Mouse (Mus musculus): ENCODE measurements at regions not wholly inside any gene's neighbourhood (a gene's known extent, or its start where the extent isn't known, plus 50 kb on each side); places are given as distances from the start of the nearest gene placed in this dataset.

DNA sequence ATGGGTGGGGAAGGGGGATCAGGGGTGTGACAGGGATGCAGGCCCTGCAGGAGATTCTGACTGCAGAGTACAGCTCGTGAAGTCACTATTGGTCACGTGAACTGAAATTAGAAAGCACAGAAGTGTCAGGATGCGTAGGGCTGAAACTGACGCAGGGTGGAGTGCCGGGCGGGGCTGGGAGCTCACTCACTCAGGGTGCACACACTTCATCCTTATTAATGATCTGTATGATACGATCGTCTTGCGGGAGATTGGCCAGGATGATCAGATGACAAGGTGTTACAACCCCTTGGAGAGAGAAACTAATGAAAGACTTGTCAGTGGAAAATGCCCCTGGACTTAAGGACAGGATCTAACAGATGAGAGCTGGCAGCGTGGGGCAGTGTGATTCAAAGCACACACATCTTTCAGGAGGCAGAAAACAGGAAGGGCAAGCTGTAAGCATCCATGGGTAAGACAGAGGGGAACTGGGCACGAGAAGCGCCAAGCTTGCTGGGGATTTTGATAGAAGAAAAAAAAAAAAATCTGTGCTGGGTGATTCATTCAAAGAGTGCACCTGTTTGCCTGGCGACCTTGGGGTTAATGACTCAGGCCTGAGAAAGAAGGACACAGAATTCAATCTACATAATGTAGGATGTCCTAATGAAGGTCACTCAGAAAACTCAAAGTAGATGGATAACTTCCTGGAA lies 282.5 kb downstream of the Tbc1d1 start:
- DNase-seq (ENCODE audit: low spot score) (no peak), ATAC-seq (ENCODE audit: low read depth) (no peak)
- no peaks in the 10 kb centered on the region for H3K36me3 ChIP-seq (ENCODE audit: control insufficient read depth, insufficient read depth, low read length)
- H3K9ac ChIP-seq (ENCODE audit: low read depth, low read length): no peak overlapping the region
- no peaks in the 10 kb centered on the region for H3K27me3 ChIP-seq (replicated peaks; ENCODE audit: control insufficient read depth, insufficient read depth, low read length)
- H3K4me2 ChIP-seq (ENCODE audit: low read depth, low read length): no peak overlapping the region
- 71% methylated on average over 13 of the region's 13 CpGs for WGBS
- H3K4me1 ChIP-seq (ENCODE audit: control insufficient read depth, insufficient read depth, low read length): no peaks in the 10 kb centered on the region
- no peaks in the 10 kb centered on the region for H3K9me3 ChIP-seq (ENCODE audit: control insufficient read depth, low read length)
- H3K4me3 ChIP-seq (ENCODE audit: low read depth, low read length): no peak overlapping the region
- no peak overlapping the region for H3K27ac ChIP-seq (replicated peaks; ENCODE audit: low read depth, low read length)

DNA sequence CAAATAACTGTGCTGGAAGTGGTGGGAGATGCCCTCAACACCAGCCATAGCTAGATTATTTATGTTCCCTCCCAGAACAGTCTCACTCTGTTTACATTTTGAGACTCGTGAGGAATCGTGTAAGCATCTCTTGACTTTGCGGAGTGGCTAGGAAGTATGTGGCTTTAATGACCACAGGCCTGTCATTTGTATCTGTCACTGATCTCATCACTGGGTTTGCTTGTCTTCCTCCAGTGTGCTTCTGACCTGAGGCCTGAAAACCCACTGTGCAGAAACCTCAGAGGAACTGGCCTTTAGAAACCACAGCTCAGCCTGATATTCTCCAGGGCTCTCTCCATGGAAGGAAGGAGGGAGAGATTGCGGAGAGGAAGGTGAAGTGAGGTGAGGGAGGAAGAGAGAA lies 291.7 kb downstream of the Tbc1d1 start:
- 0 out of 2 replicates have a peak, but pooled peaks cover 5% of the 10 kb centered on the region for H3K9me3 ChIP-seq (ENCODE audit: control insufficient read depth, low read length)
- no peak overlapping the region for H3K9ac ChIP-seq (ENCODE audit: low read depth, low read length)
- H3K4me2 ChIP-seq (ENCODE audit: low read depth, low read length): no peak overlapping the region
- no peaks in the 10 kb centered on the region for H3K27me3 ChIP-seq (replicated peaks; ENCODE audit: control insufficient read depth, insufficient read depth, low read length)
- H3K36me3 ChIP-seq (ENCODE audit: control insufficient read depth, insufficient read depth, low read length): no peaks in the 10 kb centered on the region
- ATAC-seq (ENCODE audit: low read depth) (no peak), DNase-seq (ENCODE audit: low spot score) (no peak)
- H3K4me3 ChIP-seq (ENCODE audit: low read depth, low read length): no peak overlapping the region
- no peak overlapping the region for H3K27ac ChIP-seq (replicated peaks; ENCODE audit: low read depth, low read length)
- no peaks in the 10 kb centered on the region for H3K4me1 ChIP-seq (ENCODE audit: control insufficient read depth, insufficient read depth, low read length)
- 62% methylated on average over 4 of the region's 4 CpGs for WGBS

DNA sequence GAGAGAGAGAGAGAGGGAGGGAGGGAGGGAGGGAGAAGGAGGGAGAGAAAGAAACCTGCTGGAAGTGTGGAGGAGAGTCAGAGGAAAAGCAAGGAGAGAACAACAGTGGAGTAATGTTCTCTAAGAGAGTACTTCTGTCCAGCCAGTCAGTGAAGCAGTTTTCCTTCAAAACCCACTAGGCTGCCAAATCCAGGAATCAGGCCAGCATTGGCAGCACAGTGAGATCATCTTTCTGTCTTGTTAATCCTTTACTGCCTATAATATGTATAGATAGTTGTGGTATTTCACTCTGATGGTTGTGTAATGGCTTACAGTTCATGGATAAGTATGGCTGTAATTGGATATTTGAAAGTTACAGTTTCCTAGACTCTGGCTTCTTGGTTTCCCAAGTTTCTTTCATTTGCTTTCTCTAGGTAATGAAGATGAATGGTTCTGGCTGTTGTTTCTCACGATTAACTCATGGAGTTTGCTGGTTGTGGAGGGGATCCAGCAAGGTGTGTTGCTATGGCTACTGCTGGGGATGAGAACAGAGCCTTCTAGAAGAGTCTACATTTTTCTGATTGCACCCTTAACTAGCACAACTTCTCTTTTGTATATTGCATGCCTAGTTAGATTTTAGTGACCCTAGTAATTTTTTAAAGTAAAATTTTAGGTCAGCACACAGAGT lies 296.7 kb downstream of the Tbc1d1 start:
- ATAC-seq (ENCODE audit: low read depth): peak; percentile 37
- 30% methylated on average over 1 of the region's 1 CpGs for WGBS
- Histone ChIP-seq H3K9ac (ENCODE audit: low read depth, low read length) (no peak overlapping the region), H3K27me3 (replicated peaks; ENCODE audit: control insufficient read depth, insufficient read depth, low read length) (no peaks in the 10 kb centered on the region), H3K4me3 (ENCODE audit: low read depth, low read length) (no peak overlapping the region), H3K27ac (replicated peaks; ENCODE audit: low read depth, low read length) (no peak overlapping the region), H3K36me3 (ENCODE audit: control insufficient read depth, insufficient read depth, low read length) (no peaks in the 10 kb centered on the region), H3K4me1 (ENCODE audit: control insufficient read depth, insufficient read depth, low read length) (0 out of 2 replicates have a peak, but pooled peaks cover 3% of the 10 kb centered on the region), H3K4me2 (ENCODE audit: low read depth, low read length) (no peak overlapping the region), H3K9me3 (ENCODE audit: control insufficient read depth, low read length) (no peaks in the 10 kb centered on the region)
- DNase-seq (ENCODE audit: low spot score): peak; percentile 64

DNA sequence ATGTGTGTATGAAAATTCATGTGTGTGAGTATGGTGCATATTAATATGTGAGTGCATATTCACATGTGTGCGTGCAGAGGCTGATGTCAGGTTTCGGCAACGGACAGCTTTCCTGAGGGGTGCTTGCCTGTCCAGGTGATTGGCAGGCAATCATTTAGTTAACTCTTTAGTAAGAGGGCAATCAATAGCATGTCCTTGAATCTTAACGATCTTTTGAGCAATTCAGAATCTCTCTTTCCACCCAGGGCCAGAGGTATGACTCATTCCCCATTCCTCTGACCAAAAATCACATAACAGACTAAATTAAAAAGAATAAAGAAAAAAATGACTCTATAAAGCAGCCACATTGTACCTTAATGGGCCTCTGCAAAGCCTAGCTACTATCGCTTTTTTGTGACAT lies 303.7 kb downstream of the Tbc1d1 start:
- H3K9me3 ChIP-seq (ENCODE audit: control insufficient read depth, low read length): no peaks in the 10 kb centered on the region
- WGBS: 75% methylated on average over 5 of the region's 5 CpGs
- H3K4me1 ChIP-seq (ENCODE audit: control insufficient read depth, insufficient read depth, low read length): no peaks in the 10 kb centered on the region
- no peak overlapping the region for H3K9ac ChIP-seq (ENCODE audit: low read depth, low read length)
- DNase-seq (ENCODE audit: low spot score) (no peak), ATAC-seq (ENCODE audit: low read depth) (no peak)
- no peak overlapping the region for H3K4me2 ChIP-seq (ENCODE audit: low read depth, low read length)
- no peaks in the 10 kb centered on the region for H3K36me3 ChIP-seq (ENCODE audit: control insufficient read depth, insufficient read depth, low read length)
- H3K27me3 ChIP-seq (replicated peaks; ENCODE audit: control insufficient read depth, insufficient read depth, low read length): no peaks in the 10 kb centered on the region
- H3K4me3 ChIP-seq (ENCODE audit: low read depth, low read length): no peak overlapping the region
- H3K27ac ChIP-seq (replicated peaks; ENCODE audit: low read depth, low read length): no peak overlapping the region

DNA sequence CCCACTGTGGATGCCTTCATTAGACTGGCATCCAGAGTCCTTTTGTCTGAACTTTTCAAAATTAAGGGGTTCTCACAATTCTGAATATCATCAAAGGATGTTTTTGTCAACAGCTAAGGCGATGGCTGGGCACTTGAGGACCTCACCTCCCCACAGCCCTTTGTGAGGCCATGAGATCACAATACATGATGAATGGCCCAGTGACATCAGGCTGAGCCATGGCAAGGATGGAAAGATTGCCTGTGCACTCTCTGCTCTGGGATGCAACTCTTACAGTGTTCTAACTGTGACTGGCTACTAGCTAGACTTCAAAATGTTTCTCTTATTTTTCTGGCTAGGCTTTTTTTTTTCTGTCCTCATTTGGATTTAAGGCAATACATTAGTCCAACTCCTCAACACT lies 304.8 kb downstream of the Tbc1d1 start:
- ATAC-seq (ENCODE audit: low read depth): no peak
- Histone ChIP-seq H3K4me1 (ENCODE audit: control insufficient read depth, insufficient read depth, low read length) (no peaks in the 10 kb centered on the region), H3K36me3 (ENCODE audit: control insufficient read depth, insufficient read depth, low read length) (no peaks in the 10 kb centered on the region), H3K4me3 (ENCODE audit: low read depth, low read length) (no peak overlapping the region), H3K9me3 (ENCODE audit: control insufficient read depth, low read length) (no peaks in the 10 kb centered on the region), H3K9ac (ENCODE audit: low read depth, low read length) (no peak overlapping the region), H3K4me2 (ENCODE audit: low read depth, low read length) (no peak overlapping the region), H3K27me3 (replicated peaks; ENCODE audit: control insufficient read depth, insufficient read depth, low read length) (no peaks in the 10 kb centered on the region), H3K27ac (replicated peaks; ENCODE audit: low read depth, low read length) (no peak overlapping the region)
- 90% methylated on average over 1 of the region's 1 CpGs for WGBS
- no peak for DNase-seq (ENCODE audit: low spot score)

DNA sequence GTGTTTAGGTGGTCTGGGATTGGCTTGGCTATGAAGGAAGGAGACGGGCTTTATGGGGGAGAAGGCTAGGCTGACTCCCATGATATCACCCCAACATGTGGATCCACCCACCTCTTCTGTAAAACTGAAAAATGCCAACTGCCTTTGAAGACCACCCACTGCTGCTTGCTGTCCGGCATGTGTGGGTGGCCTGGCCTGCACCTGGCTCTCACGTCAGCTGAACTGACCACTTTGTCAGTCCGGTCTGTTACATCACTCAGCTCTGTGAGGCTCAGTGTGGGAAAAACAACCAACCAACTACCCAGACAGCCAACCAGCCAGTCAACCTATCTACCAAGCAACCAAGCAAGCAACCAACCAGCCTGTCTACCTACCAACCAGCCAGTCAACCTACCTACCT lies 305.5 kb downstream of the Tbc1d1 start:
- H3K4me1 ChIP-seq (ENCODE audit: control insufficient read depth, insufficient read depth, low read length): no peaks in the 10 kb centered on the region
- no peaks in the 10 kb centered on the region for H3K27me3 ChIP-seq (replicated peaks; ENCODE audit: control insufficient read depth, insufficient read depth, low read length)
- ATAC-seq (ENCODE audit: low read depth): no peak
- H3K4me3 ChIP-seq (ENCODE audit: low read depth, low read length): no peak overlapping the region
- no peaks in the 10 kb centered on the region for H3K9me3 ChIP-seq (ENCODE audit: control insufficient read depth, low read length)
- no peak overlapping the region for H3K9ac ChIP-seq (ENCODE audit: low read depth, low read length)
- no peak for DNase-seq (ENCODE audit: low spot score)
- no peaks in the 10 kb centered on the region for H3K36me3 ChIP-seq (ENCODE audit: control insufficient read depth, insufficient read depth, low read length)
- 81% methylated on average over 4 of the region's 4 CpGs for WGBS
- no peak overlapping the region for H3K4me2 ChIP-seq (ENCODE audit: low read depth, low read length)
- H3K27ac ChIP-seq (replicated peaks; ENCODE audit: low read depth, low read length): no peak overlapping the region

DNA sequence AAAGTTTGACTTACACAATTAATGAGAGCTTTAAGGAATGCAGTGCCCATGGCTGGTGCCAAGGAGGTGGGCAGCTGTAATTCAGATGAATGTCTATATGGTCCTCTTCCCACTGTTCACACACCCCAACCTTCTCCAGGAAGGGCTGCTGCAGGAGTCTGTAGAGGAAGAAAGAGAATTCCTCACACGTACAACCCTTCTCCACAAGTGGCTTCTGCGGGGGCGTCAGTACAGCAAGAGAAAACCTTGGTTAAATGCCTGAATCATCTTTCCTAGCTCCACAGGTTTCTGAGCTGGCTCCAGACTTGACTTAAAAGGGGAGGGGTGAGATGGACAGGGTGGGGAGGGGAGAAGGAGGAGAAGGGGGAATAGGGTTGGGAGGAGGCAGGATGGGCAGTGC lies 306.3 kb downstream of the Tbc1d1 start:
- no peak for ATAC-seq (ENCODE audit: low read depth)
- Histone ChIP-seq H3K27me3 (replicated peaks; ENCODE audit: control insufficient read depth, insufficient read depth, low read length) (no peaks in the 10 kb centered on the region), H3K9me3 (ENCODE audit: control insufficient read depth, low read length) (no peaks in the 10 kb centered on the region), H3K4me2 (ENCODE audit: low read depth, low read length) (no peak overlapping the region), H3K4me1 (ENCODE audit: control insufficient read depth, insufficient read depth, low read length) (no peaks in the 10 kb centered on the region), H3K27ac (replicated peaks; ENCODE audit: low read depth, low read length) (no peak overlapping the region), H3K4me3 (ENCODE audit: low read depth, low read length) (no peak overlapping the region), H3K9ac (ENCODE audit: low read depth, low read length) (no peak overlapping the region), H3K36me3 (ENCODE audit: control insufficient read depth, insufficient read depth, low read length) (no peaks in the 10 kb centered on the region)
- 65% methylated on average over 3 of the region's 3 CpGs for WGBS
- DNase-seq (ENCODE audit: low spot score): no peak

DNA sequence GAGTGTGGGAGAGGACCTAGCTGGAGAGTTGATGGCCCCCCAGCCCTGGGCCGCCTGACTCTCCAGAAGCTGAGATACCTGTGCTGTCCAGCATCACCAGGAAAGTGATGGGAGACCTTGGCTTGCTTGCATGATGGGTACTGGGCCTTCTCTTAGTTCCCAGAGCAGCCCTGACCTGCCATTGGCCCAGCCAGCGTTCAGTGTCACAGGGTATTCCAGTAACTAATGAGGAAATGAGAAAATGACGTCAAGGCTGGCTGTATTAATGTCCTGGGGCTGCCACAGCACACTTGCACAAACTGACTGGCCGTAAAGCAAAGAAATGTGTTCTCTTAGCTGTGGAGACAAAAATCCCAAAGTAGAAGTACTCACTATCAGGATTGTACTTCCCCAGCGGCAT lies 307.5 kb downstream of the Tbc1d1 start:
- no peak for ATAC-seq (ENCODE audit: low read depth)
- WGBS: 66% methylated on average over 5 of the region's 5 CpGs

DNA sequence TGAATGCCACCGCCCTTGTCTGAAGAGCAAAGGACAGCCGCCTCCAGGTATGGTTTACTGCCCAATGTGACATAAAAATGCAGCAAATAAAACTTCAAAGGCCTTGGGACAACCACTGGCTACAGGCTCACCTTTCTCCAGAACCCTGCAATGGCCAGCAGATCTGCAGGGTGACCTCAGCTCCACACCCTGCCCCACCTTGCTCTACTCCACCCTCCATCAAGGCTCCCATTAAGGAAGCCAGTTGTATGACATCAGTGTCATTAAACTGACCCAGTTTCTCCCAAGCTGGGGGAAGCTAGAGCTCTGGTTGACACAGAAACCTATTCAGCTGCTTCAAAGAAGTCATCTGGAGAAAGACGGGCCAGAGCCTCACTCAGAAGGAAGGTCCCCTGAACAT lies 310.2 kb downstream of the Tbc1d1 start:
- H3K4me3 ChIP-seq (ENCODE audit: low read depth, low read length): no peak overlapping the region
- no peak overlapping the region for H3K27ac ChIP-seq (replicated peaks; ENCODE audit: low read depth, low read length)
- no peaks in the 10 kb centered on the region for H3K27me3 ChIP-seq (replicated peaks; ENCODE audit: control insufficient read depth, insufficient read depth, low read length)
- no peaks in the 10 kb centered on the region for H3K36me3 ChIP-seq (ENCODE audit: control insufficient read depth, insufficient read depth, low read length)
- no peak for ATAC-seq (ENCODE audit: low read depth)
- no peak for DNase-seq (ENCODE audit: low spot score)
- H3K9ac ChIP-seq (ENCODE audit: low read depth, low read length): no peak overlapping the region
- 95% methylated on average over 3 of the region's 3 CpGs for WGBS
- no peaks in the 10 kb centered on the region for H3K9me3 ChIP-seq (ENCODE audit: control insufficient read depth, low read length)
- H3K4me1 ChIP-seq (ENCODE audit: control insufficient read depth, insufficient read depth, low read length): no peaks in the 10 kb centered on the region
- H3K4me2 ChIP-seq (ENCODE audit: low read depth, low read length): no peak overlapping the region

More for the DNA sequence above, 307.5 kb downstream of the Tbc1d1 start:
- no peaks in the 10 kb centered on the region for H3K9me3 ChIP-seq (ENCODE audit: control insufficient read depth, low read length)
- H3K9ac ChIP-seq (ENCODE audit: low read depth, low read length): no peak overlapping the region
- H3K27me3 ChIP-seq (replicated peaks; ENCODE audit: control insufficient read depth, insufficient read depth, low read length): no peaks in the 10 kb centered on the region
- H3K36me3 ChIP-seq (ENCODE audit: control insufficient read depth, insufficient read depth, low read length): no peaks in the 10 kb centered on the region
- no peak overlapping the region for H3K4me3 ChIP-seq (ENCODE audit: low read depth, low read length)
- no peak overlapping the region for H3K27ac ChIP-seq (replicated peaks; ENCODE audit: low read depth, low read length)
- no peaks in the 10 kb centered on the region for H3K4me1 ChIP-seq (ENCODE audit: control insufficient read depth, insufficient read depth, low read length)
- DNase-seq (ENCODE audit: low spot score): no peak
- H3K4me2 ChIP-seq (ENCODE audit: low read depth, low read length): no peak overlapping the region
